Mouse (Mus musculus) embryo, embryonic 10 days (tissue): ENCODE measurements around the gene Il12b.
"Not testable (repeated sequence)": the region's sequence is repeated elsewhere in the genome, so short reads cannot be mapped to it uniquely, and the experiment has no call there.

Experiments
- DNase-seq: peaks from one replicate; pipeline ENCODE4 v3.0.0-alpha.2; 2015; ENCODE audit warnings: low spot score

The Il12b gene

DNA sequence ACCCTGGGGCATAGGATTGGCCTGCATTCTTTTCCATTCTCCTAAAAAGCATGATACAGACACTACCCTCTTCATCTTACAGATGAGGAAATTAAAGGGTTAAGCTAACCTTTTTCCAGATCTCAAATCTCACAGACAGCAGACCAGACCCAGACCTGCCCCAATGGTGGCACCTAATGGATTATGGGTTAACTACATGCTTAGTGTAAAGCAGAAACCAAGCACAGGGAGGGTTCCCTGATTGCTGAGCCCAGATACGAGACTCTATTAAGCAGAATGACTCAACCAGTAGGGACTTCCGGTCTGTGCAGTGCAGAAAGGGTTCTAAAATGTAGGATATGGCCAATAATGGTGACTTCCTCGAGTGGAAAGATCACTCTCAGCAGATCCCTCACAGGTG lies 10.6 kb downstream of the Il12b start:
- no peak for DNase-seq

DNA sequence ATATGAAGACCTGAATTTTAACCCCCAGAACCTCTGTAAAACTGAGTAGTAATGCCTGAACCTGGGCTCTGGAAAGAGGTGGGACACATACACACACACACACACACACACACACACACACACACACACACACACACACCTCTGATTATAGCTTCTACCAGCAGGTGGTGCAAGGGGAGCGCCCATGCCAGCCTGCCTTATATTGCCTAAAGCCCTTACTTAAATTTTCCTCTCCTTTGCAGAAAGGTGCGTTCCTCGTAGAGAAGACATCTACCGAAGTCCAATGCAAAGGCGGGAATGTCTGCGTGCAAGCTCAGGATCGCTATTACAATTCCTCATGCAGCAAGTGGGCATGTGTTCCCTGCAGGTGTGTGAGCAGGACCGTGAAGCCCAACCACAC lies 12.4 kb downstream of the Il12b start:
- DNase-seq: no peak

DNA sequence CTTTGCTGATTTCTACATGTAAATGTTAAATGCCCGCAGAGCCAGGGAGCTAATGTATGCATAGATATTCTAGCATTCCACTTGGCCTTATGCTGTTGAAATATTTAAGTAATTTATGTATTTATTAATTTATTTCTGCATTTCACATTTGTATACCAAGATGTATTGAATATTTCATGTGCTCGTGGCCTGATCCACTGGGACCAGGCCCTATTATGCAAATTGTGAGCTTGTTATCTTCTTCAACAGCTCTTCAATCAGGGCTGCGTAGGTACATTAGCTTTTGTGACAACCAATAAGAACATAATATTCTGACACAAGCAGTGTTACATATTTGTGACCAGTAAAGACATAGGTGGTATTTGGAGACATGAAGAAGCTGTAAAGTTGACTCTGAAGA lies 13.5 kb downstream of the Il12b start:
- DNase-seq: no peak

DNA sequence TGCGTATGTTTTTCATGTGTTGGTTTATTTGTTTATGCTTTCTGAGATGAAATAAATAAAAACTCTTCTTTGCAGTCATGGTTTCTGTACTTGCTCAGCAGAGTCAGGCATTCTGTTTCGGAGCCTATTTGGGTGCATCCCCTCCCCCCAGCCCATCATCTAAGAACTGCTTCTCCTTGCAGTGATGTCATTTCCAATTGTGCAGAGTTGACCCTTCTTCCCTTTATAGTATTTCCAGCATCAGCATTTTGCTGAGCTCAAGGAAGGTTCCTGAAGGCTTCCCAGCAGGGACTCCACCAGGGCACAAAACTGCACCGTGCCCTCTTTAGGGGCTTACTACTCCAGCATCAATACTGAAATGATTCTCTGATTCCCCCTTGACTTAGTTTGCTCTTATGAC lies 14.7 kb downstream of the Il12b start:
- DNase-seq: no peak

DNA sequence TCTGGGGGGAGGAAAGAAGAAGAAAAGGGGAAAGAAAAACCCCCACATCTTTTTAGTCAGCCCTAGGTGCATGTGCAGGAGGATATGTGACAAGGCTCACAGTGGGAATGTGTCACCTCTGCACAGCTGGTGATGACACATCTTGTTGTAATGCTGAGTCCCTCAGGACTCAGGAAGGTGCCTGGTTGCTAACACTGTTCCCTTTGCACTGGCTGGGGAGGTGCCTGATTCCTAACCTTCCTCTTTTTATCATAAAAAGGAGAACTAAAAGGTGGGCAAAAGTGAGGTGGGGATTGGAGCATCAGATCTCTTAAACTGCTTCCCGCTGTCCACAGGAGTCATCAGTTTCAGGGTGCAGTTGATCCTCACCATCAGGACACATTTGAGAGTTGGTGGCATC lies 17.5 kb downstream of the Il12b start:
- DNase-seq: no peak

DNA sequence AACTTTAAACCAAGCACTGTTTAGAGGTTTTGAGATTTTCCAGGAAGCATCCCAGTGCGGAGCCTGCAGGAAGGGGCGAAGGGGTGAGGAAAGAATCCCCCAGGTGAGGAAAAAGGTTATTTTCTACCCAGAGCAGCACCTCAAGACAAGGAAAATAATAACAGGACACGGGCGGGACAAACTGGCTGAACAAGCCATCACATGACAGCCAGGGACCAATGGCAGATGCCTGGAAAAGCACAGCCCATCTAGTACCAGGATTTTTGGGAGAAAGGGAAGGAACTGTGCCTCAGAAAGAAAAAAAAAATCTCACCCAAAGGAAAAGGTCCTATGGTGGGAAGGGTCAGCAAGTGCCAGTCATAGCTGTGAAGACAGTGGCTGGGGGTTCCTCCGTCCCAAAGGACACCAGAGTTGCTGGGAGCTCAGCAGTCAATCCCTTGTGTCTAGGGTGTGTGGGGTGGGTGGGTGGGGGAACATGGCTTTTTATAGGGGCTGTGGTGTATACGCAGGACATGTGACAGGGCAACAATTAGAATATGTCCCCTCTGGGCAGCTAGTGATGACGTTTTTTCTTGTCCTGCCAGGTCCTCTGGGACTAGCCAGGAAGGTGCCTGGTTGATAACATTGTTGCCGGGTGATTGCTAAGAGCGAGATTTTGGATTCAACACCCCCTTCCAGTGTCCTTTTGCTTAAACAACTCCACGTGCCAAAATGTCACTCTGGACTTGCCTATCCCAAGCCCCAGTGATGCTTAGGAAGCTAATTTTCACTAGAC lies 22.7 kb downstream of the Il12b start:
- DNase-seq: no peak

DNA sequence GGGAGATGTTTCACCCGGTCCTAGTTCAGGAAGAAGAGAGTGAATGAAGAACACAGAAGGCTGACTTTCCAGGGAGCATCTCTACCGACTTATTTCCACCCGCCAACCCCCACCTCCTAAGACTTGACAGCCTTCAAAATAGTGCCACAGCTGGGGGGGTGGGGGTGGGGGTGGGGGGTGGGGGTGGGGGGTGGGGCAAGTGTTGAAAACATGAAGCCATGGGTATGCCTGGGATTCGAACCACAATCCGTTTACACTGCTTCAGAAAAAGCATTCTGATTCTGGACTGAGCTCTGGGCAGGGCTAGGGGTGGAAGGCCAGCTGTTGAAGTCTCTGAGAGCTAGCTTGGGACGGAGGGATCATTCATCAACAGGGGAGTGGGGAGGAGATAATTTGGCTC lies 23.4 kb downstream of the Il12b start:
- DNase-seq: no peak

DNA sequence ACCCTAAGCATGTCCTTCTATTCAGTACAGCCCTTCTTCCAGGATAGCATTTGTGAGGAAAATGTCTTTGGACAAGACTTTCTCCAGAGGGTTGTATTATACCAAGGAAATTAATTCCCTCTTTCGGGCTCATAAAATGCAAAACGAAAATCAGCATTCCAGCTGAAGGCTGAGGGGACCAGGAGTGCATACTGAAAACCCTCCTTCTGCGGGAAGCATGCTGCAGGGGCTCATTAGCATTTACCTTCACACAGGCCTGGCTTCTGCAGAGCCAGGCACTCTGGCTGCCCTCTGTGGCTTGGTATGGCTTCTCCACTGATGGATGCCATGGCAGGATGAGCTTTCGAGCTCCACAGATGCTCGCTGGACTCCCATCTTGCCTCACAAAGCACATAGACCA lies 24.1 kb downstream of the Il12b start:
- no peak for DNase-seq

DNA sequence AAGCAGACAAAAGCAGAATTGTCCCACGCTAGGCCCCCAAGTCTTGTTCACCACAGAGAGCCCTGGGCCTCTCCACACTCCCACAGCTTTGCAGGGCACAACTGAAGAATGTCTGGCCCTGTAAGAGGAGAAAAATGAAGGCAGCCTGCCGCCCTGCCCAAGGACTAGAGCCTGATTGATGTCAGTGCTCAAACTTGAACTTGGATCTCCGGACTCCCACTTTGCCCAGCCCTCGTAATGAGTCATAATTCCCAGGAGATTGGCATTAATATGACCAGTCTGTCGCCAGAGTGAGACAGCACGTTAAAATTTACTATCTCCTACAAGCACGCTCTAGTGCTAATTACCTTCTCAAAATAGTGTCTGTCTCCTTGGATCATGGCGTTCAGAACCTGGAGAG lies 25.1 kb downstream of the Il12b start:
- no peak for DNase-seq

DNA sequence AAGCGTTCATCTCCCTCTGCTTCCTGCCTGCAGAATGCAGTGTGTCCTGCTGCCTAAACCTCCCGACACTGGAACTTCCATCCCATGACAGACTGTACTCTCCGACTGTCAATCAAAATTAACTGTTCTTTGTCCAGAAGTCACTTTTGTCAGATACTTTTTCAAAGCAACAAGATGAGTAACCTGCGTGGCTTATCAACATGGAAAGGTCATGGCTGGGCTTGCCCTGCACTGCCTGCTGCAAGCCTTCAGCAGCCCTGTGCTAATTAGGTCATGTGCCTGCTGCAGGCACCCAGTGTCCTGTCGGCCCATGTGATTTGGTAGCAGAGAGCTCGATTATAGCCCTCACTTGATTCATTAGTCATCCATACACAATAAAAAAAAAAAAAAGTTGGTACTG lies 25.8 kb downstream of the Il12b start:
- no peak for DNase-seq

DNA sequence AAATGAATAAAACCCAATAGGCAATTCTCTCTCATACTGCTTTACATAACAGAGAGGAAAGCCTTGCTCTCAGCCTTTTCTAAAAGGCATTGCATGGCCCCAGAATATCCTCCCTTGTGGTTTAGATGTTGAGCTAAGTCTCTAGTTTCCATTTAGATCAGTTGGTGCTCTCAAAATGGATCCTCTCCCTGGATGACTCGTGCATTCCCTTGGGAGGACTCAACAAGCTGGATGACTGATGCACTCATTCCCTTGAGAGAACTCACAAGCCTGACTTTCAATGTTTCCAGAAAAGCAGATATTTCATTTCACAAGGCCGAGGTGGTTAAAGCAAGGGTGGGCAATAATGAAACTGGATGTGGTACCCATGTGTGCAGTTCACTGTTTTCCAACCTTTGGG lies 28.1 kb downstream of the Il12b start:
- no peak for DNase-seq

DNA sequence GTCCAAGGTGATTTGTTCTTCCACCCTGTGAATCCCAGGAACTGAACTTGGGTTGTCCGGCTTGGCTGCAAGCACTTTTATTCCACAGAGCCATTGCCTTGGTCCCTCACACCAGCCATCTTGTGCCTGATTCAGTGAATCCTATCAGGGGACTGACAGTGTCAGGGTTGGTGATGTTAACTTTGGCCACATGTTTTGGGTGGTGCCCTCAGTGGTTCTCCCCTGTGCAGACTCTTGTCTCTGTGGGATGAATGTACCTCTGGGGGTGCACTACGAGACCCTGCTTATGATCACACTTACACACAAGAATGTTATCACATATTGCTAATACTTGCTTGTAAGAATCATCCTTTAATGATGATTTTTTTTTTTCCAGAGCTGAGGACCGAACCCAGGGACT lies 30.2 kb downstream of the Il12b start:
- DNase-seq: no peak

DNA sequence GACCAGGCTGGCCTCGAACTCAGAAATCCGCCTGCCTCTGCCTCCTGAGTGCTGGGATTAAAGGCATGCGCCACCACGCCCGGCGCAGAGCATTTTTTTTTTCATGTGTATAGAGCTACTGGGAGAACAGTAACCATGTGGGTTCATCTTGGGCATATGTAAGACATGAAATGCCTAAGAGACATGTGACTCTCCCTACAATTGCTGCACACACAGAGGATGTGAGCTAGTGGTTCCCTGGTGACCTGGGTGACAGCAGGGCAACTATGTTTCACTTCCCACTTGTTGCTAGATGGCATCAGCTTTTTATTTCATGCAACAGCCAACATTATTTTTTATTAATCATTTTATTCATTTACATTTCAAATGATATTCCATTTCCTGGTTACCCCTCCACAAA lies 37.9 kb downstream of the Il12b start:
- DNase-seq: no peak

DNA sequence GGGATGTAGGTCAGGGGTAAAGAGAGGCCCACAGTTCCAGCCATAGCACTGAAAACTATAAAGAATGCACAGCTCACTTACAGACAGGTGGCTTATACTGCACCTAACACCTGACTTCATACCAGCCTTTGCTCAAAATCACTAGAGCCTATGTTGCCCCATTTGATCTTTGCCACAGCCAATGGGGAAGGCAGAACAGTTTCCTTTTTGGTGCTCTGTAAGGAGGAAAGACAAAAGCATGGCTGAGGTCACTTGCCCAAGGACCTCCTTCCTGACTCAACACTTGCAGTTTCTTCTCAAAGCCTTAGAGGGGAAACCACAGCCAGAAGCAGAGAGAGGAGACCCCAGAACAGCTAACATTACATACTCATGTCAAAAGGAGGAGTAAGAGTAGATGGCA lies 51.2 kb downstream of the Il12b start:
- DNase-seq: no peak

DNA sequence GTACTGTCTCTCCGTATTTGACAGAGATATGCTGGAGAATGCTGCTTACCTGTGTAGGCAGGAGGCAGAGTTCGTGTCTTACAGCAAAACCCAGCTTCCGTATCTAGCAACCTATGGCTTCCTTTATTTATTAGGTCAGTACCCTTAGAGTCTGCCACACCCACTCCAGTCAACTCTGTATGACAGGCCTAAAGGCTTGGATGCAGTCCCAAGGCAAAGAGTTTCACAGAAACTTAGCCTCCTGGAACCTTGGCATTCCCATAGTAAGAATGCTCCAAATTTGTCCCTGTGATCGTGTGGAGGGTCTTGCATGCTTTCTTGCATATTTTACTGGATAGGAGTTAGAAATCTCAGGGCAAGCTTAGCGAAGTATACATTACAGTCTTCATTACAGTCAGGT lies 52.2 kb downstream of the Il12b start:
- not testable (repeated sequence) for DNase-seq

DNA sequence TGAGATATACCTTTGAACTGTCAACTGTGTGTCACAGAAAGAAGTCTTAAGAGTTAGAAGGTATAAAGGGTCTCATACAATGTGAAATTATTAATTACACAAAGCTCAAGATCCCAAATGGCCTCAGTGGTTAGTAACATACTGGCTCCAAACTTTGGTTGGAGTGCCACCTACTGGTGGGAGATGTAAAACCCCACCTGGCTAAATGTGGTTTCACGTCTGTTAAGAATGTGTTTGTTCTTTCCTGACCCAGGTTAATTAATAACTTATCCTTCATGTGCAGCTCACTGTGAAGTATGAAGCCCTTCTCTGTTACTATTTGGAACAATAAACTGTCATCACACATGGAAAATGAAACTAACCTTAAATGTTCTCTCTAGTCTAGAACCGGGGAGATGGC lies 53.6 kb downstream of the Il12b start:
- peak; percentile 65 for DNase-seq

DNA sequence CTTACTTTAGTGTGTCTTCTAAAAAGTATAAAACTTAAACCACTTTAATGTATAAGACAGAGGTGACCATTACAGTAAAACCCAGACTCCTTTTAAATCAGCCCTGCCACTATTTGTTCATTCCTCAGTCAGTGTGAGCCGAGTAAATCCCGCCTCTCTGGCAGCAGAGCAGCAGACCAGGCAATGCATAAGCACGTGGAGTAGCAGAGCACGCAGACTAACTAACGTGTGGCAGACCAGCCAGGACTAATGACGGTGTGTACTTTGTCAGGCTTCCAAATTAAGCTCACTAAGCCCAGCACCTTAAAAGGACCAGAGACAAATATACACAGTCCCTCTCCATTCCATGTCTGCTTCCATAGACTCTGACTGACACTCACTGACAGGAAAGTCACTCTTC lies 61.6 kb downstream of the Il12b start:
- DNase-seq: no peak
